Mouse (Mus musculus): Measurements from ENCODE around the gene Mrpl33.

The Mrpl33 gene

DNA sequence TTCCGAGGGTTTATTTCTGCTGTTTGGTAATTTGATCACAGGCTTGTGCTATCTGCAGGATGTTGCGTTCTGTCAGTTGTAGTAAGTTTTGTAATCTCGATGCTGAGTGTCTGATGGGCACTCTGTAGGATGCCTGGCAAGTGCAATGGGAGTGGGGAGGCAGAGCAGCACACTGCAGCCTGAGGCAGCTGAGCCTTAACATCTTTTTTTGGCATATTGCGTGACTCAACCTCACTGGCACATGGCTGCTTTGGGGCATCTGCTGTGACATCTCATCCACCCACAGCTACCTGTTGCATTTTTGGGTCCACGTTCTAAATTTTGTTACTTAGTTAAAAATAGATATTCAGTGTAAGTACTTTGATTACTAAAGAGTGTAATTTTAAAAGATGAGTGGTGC lies 108.2 kb downstream of the Mrpl33 start:
- no peak for DNase-seq

DNA sequence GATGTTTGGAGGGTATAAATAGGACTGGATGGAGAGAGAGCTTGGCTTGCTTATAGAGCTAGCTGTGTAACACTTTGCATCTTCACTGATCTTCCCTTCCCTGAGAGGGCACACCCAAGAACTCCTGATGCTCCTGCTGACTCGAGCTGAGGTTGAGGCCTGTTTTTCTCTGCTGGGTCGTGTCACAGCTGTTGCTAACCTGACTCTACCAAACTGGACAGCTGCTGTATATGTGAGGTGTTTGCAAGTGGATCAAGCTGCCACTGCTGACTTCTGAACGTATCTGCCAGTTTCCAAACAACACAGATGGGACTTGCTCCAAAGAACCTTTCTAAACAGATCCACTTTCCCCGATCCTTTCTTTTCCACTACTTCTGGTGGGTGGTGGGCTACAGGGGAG lies 110.1 kb downstream of the Mrpl33 start:
- DNase-seq, result no peak

DNA sequence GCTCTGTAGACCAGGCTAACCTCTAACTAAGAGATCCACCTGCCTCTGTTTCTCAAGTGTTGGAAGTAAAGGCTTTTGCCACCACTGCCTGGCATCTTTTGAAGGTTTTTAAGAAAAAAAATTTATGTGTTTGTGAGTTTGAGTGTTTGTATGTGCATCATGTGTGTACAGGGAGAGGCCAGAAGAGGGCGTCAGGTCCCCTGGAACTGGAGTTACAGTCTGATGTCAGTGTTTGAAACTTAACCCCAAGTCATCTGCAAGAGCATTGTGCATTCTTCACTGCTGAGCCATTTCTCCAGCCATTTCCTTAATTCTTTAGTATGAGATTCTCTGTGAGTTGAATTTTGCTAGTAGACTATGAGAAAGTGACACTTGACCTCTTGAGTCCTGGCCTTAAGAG lies 112.7 kb downstream of the Mrpl33 start:
- no peak for DNase-seq

DNA sequence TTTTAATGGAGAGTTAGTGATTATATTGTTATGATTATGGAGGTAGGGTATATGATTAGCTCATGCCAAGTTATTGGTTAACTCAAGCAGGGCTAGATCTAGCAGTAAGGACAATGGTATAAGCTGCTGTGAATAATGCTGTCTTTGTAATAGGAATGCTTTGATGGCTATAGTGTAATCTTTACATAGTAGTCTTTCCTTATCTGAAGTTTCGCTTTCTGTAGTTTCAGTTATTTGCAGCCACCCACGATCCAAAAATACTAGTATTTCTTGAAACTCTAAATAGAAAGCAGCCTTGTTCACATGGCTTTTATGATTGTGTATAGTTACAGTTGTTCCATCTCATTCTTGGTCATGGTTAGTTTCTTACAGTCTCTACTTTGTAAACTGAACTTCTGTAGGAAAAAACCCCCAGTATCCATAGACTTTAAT lies 116.6 kb downstream of the Mrpl33 start:
- no peak for DNase-seq

DNA sequence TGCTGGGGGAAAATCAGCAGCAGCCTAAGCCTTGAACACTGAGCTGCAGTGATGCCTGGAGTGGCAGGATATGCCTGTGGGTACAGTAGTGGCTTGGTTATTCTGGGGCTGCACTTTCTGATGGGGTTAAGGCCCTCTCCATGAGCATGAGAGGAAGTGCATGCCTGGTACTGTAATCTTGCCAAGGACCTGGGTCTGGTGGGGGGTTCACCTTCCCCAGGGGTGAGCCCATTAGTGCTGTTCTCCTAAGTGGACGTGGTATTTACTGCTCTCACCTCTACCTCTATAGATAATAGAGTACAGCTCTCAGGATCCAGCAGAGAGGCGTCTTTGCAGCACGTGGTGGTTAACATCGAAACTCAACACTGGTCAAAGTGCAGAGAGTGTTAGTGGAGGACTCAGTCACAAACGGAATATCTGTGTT lies 117.1 kb downstream of the Mrpl33 start:
- DNase-seq, result no peak
